Mouse (Mus musculus) lung, embryonic 14.5 days (tissue): ENCODE measurements at regions not wholly inside any gene's neighbourhood (a gene's known extent, or its start where the extent isn't known, plus 50 kb on each side); places are given as distances from the start of the nearest gene placed in this dataset.

Experiments used
- ATAC-seq: fragments of 200-750 bp; cut with Nextera tagmentation; 2 replicates; pipeline ENCODE4 v1.8.0; 2017; ENCODE audit warnings: mild to moderate bottlenecking, moderate TSS enrichment, moderate library complexity; ENCODE audit not compliant: insufficient read depth
- DNase-seq: peaks from one replicate; pipeline ENCODE4 v3.0.0-alpha.2; 2015
- H3K27ac ChIP-seq: fragments of 300-500 bp; sonication (generic); 2 replicates; pipeline ENCODE4 v1.5.1; 2014; ENCODE audit warnings: low read depth, mild to moderate bottlenecking, moderate library complexity
- H3K27me3 ChIP-seq: fragments of 300-500 bp; sonication (generic); 2 replicates; pipeline ENCODE4 v1.6.1; 2014; ENCODE audit warnings: low read length, control low read depth; ENCODE audit not compliant: insufficient read depth
- H3K36me3 ChIP-seq: fragments of 300-500 bp; sonication (generic); 2 replicates; pipeline ENCODE4 v1.6.1; 2014; ENCODE audit warnings: control low read depth; ENCODE audit not compliant: insufficient read depth
- H3K4me1 ChIP-seq: fragments of 300-500 bp; sonication (generic); 2 replicates; pipeline ENCODE4 v1.6.1; 2014; ENCODE audit warnings: antibody characterized with exemption, control low read depth; ENCODE audit not compliant: insufficient read depth
- H3K4me2 ChIP-seq: fragments of 300-500 bp; sonication (generic); 2 replicates; pipeline ENCODE4 v1.6.1; 2014; ENCODE audit warnings: mild to moderate bottlenecking
- H3K4me3 ChIP-seq: fragments of 300-500 bp; sonication (generic); 2 replicates; pipeline ENCODE4 v1.5.1; 2014; ENCODE audit warnings: low read depth, low read length
- H3K9ac ChIP-seq: fragments of 300-500 bp; sonication (generic); 2 replicates; pipeline ENCODE4 v1.6.1; 2014
- H3K9me3 ChIP-seq: fragments of 300-500 bp; sonication (generic); 2 replicates; pipeline ENCODE4 v1.6.1; 2016; ENCODE audit warnings: low read depth, low read length, control low read depth
- CTCF ChIP-seq: IDR thresholded peaks from 2 replicates; pipeline ENCODE4 v1.5.1; 2016; ENCODE audit warnings: antibody characterized with exemption, low read depth
- WGBS: fragments of 180-500 bp; shearing (Covaris S2); extraction: QIAGEN DNeasy Blood & Tissue Kit; methylation state at CpG from one replicate; pipeline ENCODE4 v1.1.7; 2014; 5-methylcytosine and 5-hydroxymethylcytosine counted together

GRCm38 (mm10) chrX:118320123-118320522, 106.9 kb upstream of the Tgif2lx2 start:
- Histone ChIP-seq H3K9ac (no peak overlapping the region), H3K9me3 (no peaks in the 10 kb centered on the region), H3K27me3 (no peaks in the 10 kb centered on the region), H3K4me3 (no peak overlapping the region), H3K36me3 (no peaks in the 10 kb centered on the region), H3K27ac (no peak overlapping the region), H3K4me2 (no peak overlapping the region), H3K4me1 (no peaks in the 10 kb centered on the region)
- ATAC-seq (no peak), DNase-seq (peak; percentile 13)
- TF ChIP-seq CTCF = no peak
- 36% methylated on average over 2 of the region's 2 CpGs for WGBS

GRCm38 (mm10) chrX:118356888-118357287, 70.1 kb upstream of the Tgif2lx2 start:
- no peak for TF ChIP-seq CTCF
- DNase-seq (no peak), ATAC-seq (no peak)

More at GRCm38 (mm10) chrX:118356888-118357287, 70.1 kb upstream of the Tgif2lx2 start:
- Histone ChIP-seq H3K4me1 (no peaks in the 10 kb centered on the region), H3K9ac (no peak overlapping the region), H3K36me3 (no peaks in the 10 kb centered on the region), H3K27ac (no peak overlapping the region), H3K4me3 (no peak overlapping the region), H3K4me2 (no peak overlapping the region), H3K27me3 (no peaks in the 10 kb centered on the region), H3K9me3 (no peaks in the 10 kb centered on the region)
